Mouse (Mus musculus): ENCODE measurements at regions not wholly inside any gene's neighbourhood (a gene's known extent, or its start where the extent isn't known, plus 50 kb on each side); places are given as distances from the start of the nearest gene placed in this dataset.

DNA sequence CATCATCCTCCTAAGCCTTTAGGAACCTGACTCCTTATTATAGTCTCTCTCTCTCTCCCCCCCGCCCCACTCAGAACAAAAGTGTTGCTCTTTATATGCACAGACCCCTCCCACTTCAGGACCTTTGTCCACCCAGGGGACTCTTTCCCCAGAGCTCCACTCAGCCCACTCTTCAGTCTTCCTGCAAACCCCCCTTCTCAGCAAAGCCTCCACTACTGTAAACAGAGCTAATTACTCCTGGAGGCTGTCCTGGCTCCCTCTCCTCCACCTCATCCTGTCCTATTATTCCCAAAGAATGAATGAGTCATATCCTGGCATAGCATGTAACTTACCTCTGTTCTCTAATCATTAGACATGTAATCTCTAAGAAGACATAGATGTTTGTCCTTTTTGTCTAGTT is 82.8 kb upstream of the Galnt15 start:
- Histone ChIP-seq H3K9ac (no peak overlapping the region), H3K36me3 (no peaks in the 10 kb centered on the region), H3K9me3 (no peaks in the 10 kb centered on the region), H3K27me3 (no peaks in the 10 kb centered on the region), H3K4me2 (replicated peaks) (no peak overlapping the region), H3K4me1 (no peaks in the 10 kb centered on the region), H3K27ac (no peak overlapping the region), H3K4me3 (no peak overlapping the region)
- 83% methylated on average over 1 of the region's 1 CpGs for WGBS
- no peak for ATAC-seq (ENCODE audit: low FRiP score, low read depth)

- H3K9ac ChIP-seq, result no peak overlapping the region
- 57% methylated on average over 7 of the region's 7 CpGs for WGBS
Measured at GRCm38 (mm10) chr14:31947246-31947645, 81.5 kb upstream of the Galnt15 start.

GRCm38 (mm10) chr14:31951894-31952293 is 76.9 kb upstream of the Galnt15 start:
- no peak for ATAC-seq (ENCODE audit: low FRiP score, low read depth)
- no peak overlapping the region for H3K4me2 ChIP-seq (replicated peaks)
- H3K4me1 ChIP-seq, result no peaks in the 10 kb centered on the region
- no peak overlapping the region for H3K4me3 ChIP-seq
- H3K9me3 ChIP-seq, result no peaks in the 10 kb centered on the region
- WGBS, result 74% methylated on average over 3 of the region's 3 CpGs
- H3K9ac ChIP-seq, result no peak overlapping the region
- H3K27me3 ChIP-seq, result no peaks in the 10 kb centered on the region
- H3K27ac ChIP-seq, result no peak overlapping the region
- no peaks in the 10 kb centered on the region for H3K36me3 ChIP-seq

More at GRCm38 (mm10) chr14:31947246-31947645, 81.5 kb upstream of the Galnt15 start:
- no peak overlapping the region for H3K27ac ChIP-seq
- no peaks in the 10 kb centered on the region for H3K36me3 ChIP-seq
- H3K4me2 ChIP-seq (replicated peaks), result no peak overlapping the region
- no peaks in the 10 kb centered on the region for H3K27me3 ChIP-seq
- no peaks in the 10 kb centered on the region for H3K9me3 ChIP-seq
- H3K4me1 ChIP-seq, result no peaks in the 10 kb centered on the region
- no peak overlapping the region for H3K4me3 ChIP-seq
- no peak for ATAC-seq (ENCODE audit: low FRiP score, low read depth)

GRCm38 (mm10) chr14:31953783-31954182 is 75.0 kb upstream of the Galnt15 start:
- no peaks in the 10 kb centered on the region for H3K4me1 ChIP-seq
- no peaks in the 10 kb centered on the region for H3K9me3 ChIP-seq
- 85% methylated on average over 4 of the region's 4 CpGs for WGBS
- H3K36me3 ChIP-seq, result no peaks in the 10 kb centered on the region
- no peaks in the 10 kb centered on the region for H3K27me3 ChIP-seq
- no peak overlapping the region for H3K27ac ChIP-seq
- H3K9ac ChIP-seq, result no peak overlapping the region
- no peak overlapping the region for H3K4me2 ChIP-seq (replicated peaks)
- ATAC-seq (ENCODE audit: low FRiP score, low read depth), result no peak
- no peak overlapping the region for H3K4me3 ChIP-seq

DNA sequence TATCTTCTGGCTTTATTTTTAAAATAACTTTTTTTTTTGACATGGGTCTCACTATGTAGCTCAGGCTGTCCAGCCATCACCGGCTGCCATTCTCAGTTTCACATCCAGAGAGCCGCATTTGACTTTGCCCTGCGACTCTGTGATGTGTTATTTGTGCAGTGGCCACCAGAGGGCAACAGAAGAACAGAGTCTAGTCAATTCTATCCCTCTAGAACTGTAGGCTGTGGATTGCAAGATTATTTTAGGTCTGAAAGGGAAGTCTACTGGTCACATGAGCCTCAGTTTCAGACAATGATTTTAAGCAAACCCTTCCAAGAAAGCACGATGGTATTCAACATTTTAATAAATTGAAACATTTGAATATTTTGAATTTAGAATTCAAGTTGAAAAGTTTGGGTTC is 73.8 kb upstream of the Galnt15 start:
- no peaks in the 10 kb centered on the region for H3K9me3 ChIP-seq
- H3K4me2 ChIP-seq (replicated peaks), result no peak overlapping the region
- 6% methylated on average over 4 of the region's 4 CpGs for WGBS
- H3K27me3 ChIP-seq, result no peaks in the 10 kb centered on the region
- no peaks in the 10 kb centered on the region for H3K4me1 ChIP-seq
- H3K36me3 ChIP-seq, result no peaks in the 10 kb centered on the region
- no peak overlapping the region for H3K9ac ChIP-seq
- ATAC-seq (ENCODE audit: low FRiP score, low read depth), result 0 out of 2 replicates have a peak, but pooled peaks have one; percentile 57
- no peak overlapping the region for H3K4me3 ChIP-seq
- no peak overlapping the region for H3K27ac ChIP-seq

DNA sequence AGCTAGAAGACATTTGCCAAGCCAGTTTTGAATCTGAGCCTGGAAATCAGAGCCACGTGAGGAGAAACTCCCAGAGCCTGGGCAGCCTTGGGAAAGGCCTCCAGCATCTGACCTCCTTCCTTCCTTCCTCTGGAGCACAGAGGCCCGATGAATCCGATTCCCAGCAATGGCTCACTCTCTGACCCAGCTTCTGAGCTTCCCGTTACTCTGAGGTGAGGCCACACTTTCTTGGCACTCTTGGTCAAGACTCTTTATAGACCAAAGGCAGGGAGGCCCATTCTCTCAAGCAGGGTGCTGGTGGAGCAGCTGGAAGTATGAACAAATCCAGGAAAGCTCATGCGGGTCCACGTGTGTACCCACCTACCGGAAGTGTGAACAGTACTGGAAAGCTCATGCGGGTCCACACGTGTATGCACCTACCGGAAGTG is 71.6 kb upstream of the Galnt15 start:
- Histone ChIP-seq H3K4me1 (no peaks in the 10 kb centered on the region), H3K36me3 (no peaks in the 10 kb centered on the region), H3K27ac (no peak overlapping the region), H3K27me3 (no peaks in the 10 kb centered on the region), H3K4me2 (replicated peaks) (no peak overlapping the region), H3K9me3 (no peaks in the 10 kb centered on the region), H3K9ac (no peak overlapping the region), H3K4me3 (no peak overlapping the region)
- ATAC-seq (ENCODE audit: low FRiP score, low read depth), result no peak
- 87% methylated on average over 10 of the region's 10 CpGs for WGBS

GRCm38 (mm10) chr14:31960201-31960854 is 68.5 kb upstream of the Galnt15 start:
- no peak overlapping the region for H3K4me2 ChIP-seq (replicated peaks)
- H3K27ac ChIP-seq, result no peak overlapping the region
- peaks cover 3% of the 10 kb centered on the region; the same call in 1 of the 2 replicates for H3K4me1 ChIP-seq
- WGBS, result 87% methylated on average over 9 of the region's 9 CpGs
- no peaks in the 10 kb centered on the region for H3K36me3 ChIP-seq
- no peak overlapping the region for H3K9ac ChIP-seq
- no peak for ATAC-seq (ENCODE audit: low FRiP score, low read depth)
- no peaks in the 10 kb centered on the region for H3K9me3 ChIP-seq
- H3K4me3 ChIP-seq, result no peak overlapping the region
- no peaks in the 10 kb centered on the region for H3K27me3 ChIP-seq

DNA sequence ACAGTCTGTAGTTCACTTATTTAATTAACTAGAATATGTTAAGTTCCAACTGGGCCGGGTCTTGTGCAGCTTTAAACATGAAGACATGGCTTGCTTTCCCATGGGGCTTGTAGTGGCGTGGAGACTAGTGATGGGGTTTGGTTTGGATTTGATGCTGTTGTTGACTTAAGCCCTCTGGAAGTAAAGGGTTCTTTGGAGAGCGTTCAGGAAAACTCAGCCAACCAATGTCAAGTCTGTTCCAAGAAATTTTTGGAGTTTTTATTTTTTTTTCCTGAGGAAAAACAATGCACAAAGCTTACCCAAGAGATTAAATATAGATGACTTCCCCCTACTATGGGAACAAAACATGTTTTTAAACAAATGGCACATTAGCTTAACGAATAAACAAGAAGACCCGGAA is 67.3 kb upstream of the Galnt15 start:
- no peaks in the 10 kb centered on the region for H3K27me3 ChIP-seq
- no peaks in the 10 kb centered on the region for H3K9me3 ChIP-seq
- H3K9ac ChIP-seq, result no peak overlapping the region
- H3K36me3 ChIP-seq, result no peaks in the 10 kb centered on the region
- no peak for ATAC-seq (ENCODE audit: low FRiP score, low read depth)
- H3K27ac ChIP-seq, result no peak overlapping the region
- peaks cover 3% of the 10 kb centered on the region; the same call in 1 of the 2 replicates for H3K4me1 ChIP-seq
- H3K4me2 ChIP-seq (replicated peaks), result no peak overlapping the region
- 79% methylated on average over 5 of the region's 5 CpGs for WGBS
- no peak overlapping the region for H3K4me3 ChIP-seq

DNA sequence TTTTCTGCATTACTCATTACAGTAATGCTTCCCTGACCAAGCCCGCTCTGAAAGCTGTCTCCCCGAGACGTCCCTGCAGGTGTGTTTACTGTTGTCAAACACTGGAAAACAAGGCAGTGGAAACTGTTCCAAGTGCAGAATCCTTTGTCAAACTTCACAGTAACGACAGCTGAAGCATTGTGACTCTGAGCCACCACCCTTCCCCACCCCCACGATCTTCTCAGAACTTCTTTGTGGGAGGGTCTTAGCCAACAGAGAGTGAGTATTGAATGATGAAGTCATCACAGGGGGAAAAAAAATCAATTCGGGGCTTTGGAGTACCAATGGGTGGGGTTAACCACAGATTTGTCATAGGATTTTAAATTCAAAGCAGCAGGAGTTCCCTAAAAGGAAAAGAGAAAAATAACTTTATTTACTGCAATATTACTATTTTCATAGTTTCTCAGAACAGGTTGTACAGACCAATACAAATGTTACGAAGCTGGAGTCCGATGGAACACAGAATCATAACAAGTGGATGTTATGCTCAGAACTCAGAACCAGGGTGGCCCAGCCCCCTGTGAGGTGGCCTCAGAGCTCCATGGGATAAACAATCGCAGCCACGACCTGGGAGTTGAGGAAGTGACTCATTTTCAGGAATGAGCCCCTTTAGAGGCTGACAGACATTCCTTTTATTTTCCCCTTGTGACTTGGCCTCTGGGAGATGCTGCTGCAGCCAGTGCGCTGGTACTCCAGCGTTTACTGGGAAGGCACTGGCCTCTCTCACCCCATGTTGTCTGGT is 65.5 kb upstream of the Galnt15 start:
- no peak for ATAC-seq (ENCODE audit: low FRiP score, low read depth)
- no peak overlapping the region for H3K4me2 ChIP-seq (replicated peaks)
- H3K27me3 ChIP-seq, result no peaks in the 10 kb centered on the region
- no peak overlapping the region for H3K27ac ChIP-seq
- no peak overlapping the region for H3K4me3 ChIP-seq
- 60% methylated on average over 12 of the region's 12 CpGs for WGBS
- peaks cover 3% of the 10 kb centered on the region; the same call in 1 of the 2 replicates for H3K4me1 ChIP-seq
- H3K9ac ChIP-seq, result no peak overlapping the region
- H3K36me3 ChIP-seq, result no peaks in the 10 kb centered on the region
- no peaks in the 10 kb centered on the region for H3K9me3 ChIP-seq

DNA sequence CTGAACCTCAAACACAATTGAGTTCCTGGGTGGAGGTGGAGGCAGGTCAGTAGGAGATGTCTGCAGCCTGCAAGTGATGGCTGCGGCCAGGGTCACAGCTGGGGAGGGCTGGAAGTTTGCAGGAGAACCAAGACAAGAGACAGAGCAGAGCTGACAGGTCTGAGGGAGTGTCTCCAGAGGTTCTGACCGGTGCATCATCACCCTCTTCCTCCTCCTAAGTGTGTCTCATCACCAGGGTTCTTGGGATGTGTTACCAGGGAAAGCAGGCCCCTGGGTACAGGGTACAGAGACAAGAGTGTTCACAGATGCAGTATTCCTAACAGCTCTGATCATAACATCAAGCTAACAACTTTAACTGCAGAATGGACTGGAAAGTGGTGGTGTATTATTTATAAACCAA is 64.7 kb upstream of the Galnt15 start:
- peaks cover 3% of the 10 kb centered on the region; the same call in 1 of the 2 replicates for H3K4me1 ChIP-seq
- no peak overlapping the region for H3K4me3 ChIP-seq
- H3K9me3 ChIP-seq, result no peaks in the 10 kb centered on the region
- H3K27ac ChIP-seq, result no peak overlapping the region
- ATAC-seq (ENCODE audit: low FRiP score, low read depth), result no peak
- no peaks in the 10 kb centered on the region for H3K36me3 ChIP-seq
- 66% methylated on average over 2 of the region's 2 CpGs for WGBS
- no peaks in the 10 kb centered on the region for H3K27me3 ChIP-seq
- no peak overlapping the region for H3K4me2 ChIP-seq (replicated peaks)
- H3K9ac ChIP-seq, result no peak overlapping the region

DNA sequence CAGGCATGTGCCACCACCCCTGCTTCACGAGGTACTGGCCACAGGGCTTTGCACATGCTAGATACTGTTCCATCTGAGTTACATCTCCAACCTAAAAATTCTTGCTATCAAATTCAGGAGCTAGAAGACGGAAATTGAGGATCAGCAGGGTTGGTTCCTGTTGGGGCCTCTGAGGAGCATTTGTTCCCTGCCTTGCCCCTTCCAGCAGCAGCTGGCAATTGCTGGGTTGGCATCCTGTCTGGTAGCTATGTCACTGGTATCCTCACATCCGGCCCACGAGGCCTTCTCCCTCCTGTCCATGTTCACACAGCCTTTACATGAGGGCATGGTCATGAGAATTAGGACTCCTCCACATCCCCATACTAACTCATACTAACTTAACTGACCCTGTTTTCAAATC is 64.0 kb upstream of the Galnt15 start:
- Histone ChIP-seq H3K27ac (no peak overlapping the region), H3K4me3 (no peak overlapping the region), H3K27me3 (no peaks in the 10 kb centered on the region), H3K9me3 (no peaks in the 10 kb centered on the region), H3K36me3 (no peaks in the 10 kb centered on the region), H3K4me2 (replicated peaks) (no peak overlapping the region), H3K4me1 (peaks cover 3% of the 10 kb centered on the region; the same call in 1 of the 2 replicates), H3K9ac (no peak overlapping the region)
- no peak for ATAC-seq (ENCODE audit: low FRiP score, low read depth)
- WGBS, result 78% methylated on average over 4 of the region's 4 CpGs

GRCm38 (mm10) chr14:31969531-31969930 is 59.3 kb upstream of the Galnt15 start:
- H3K9me3 ChIP-seq, result no peaks in the 10 kb centered on the region
- H3K9ac ChIP-seq, result no peak overlapping the region

More at GRCm38 (mm10) chr14:31969531-31969930, 59.3 kb upstream of the Galnt15 start:
- Histone ChIP-seq H3K36me3 (no peaks in the 10 kb centered on the region), H3K4me3 (no peak overlapping the region), H3K27ac (no peak overlapping the region), H3K4me2 (replicated peaks) (no peak overlapping the region), H3K27me3 (no peaks in the 10 kb centered on the region), H3K4me1 (no peaks in the 10 kb centered on the region)
- ATAC-seq (ENCODE audit: low FRiP score, low read depth), result no peak
- WGBS, result 79% methylated on average over 4 of the region's 4 CpGs
